Mouse (Mus musculus): ENCODE data around the gene Ifna15. TPM values are rescaled to one million over a fixed set of nuclear protein-coding genes. Genes with fewer than 3 reads are reported as not detected.
"Not testable (repeated sequence)": the region's sequence is repeated elsewhere in the genome, so short reads cannot be mapped to it uniquely, and the experiment has no call there.

The Ifna15 gene
- total RNA-seq (2014; fragmentation: Nextera tagmentation), result not detected in 2 replicates
- total RNA-seq (2017), result not detected in 2 replicates
- polyA plus RNA-seq (2012), result not detected in 2 replicates

- not testable (repeated sequence) for ATAC-seq (ENCODE audit: extremely low read depth, insufficient number of reproducible peaks, low FRiP score, poor library complexity, severe bottlenecking); H3K36me3 ChIP-seq (replicated peaks)
These were observed at the start of gene Ifna15 for GRCm38 (mm10) chr4:88558145-88558544. Gene Ifna15, minus strand, starts transcription at chr4:88558245.

GRCm38 (mm10) chr4:88603276-88603675 is 45.2 kb upstream of the Ifna15 start, which contains the start of gene Ifna12:
Gene Ifna12, minus strand, starts transcription at chr4:88603376.
- DNase-seq (ENCODE audit: low spot score), result no peak
- no peak for TF ChIP-seq POLR2AphosphoS5 (IDR thresholded peaks at IDR 0.05; ENCODE audit: insufficient replicate concordance, low read depth, low read length)
- ATAC-seq (ENCODE audit: extremely low read depth, insufficient number of reproducible peaks, low FRiP score, poor library complexity, severe bottlenecking), result no peak
- no peaks in the 10 kb centered on the region for H3K4me1 ChIP-seq (ENCODE audit: insufficient read depth, low read depth, low read length)
- H3K4me3 ChIP-seq (ENCODE audit: low read depth, low read length), result no peak within 1 kb of the TSS
- no peaks in the 10 kb centered on the region for H3K9me3 ChIP-seq (replicated peaks)
- no peaks in the 10 kb centered on the region for H3K36me3 ChIP-seq (replicated peaks)
- H3K27me3 ChIP-seq (ENCODE audit: insufficient read depth, low read length), result no peaks in the 10 kb centered on the region

More at GRCm38 (mm10) chr4:88558145-88558544, at the start of gene Ifna15:
- H3K27me3 ChIP-seq (ENCODE audit: insufficient read depth, low read length); H3K4me3 ChIP-seq (ENCODE audit: low read depth, low read length); DNase-seq (ENCODE audit: low spot score); H3K4me1 ChIP-seq (ENCODE audit: insufficient read depth, low read depth, low read length); H3K9me3 ChIP-seq (replicated peaks): not testable (repeated sequence)

- Histone ChIP-seq H3K9me3 (replicated peaks) (no peaks in the 10 kb centered on the region), H3K27me3 (ENCODE audit: insufficient read depth, low read length) (no peaks in the 10 kb centered on the region), H3K36me3 (replicated peaks) (no peaks in the 10 kb centered on the region), H3K4me3 (ENCODE audit: low read depth, low read length) (no peak within 1 kb of the TSS), H3K4me1 (ENCODE audit: insufficient read depth, low read depth, low read length) (no peaks in the 10 kb centered on the region)
- DNase-seq (ENCODE audit: low spot score), result no peak
- TF ChIP-seq TAL1 (conservative IDR thresholded peaks at IDR 0.05; ENCODE audit: low read depth, low read length) (no peak), CTCF (IDR thresholded peaks at IDR 0.05; ENCODE audit: low read depth, low read length) (no peak), GATA1 (IDR thresholded peaks at IDR 0.05; ENCODE audit: borderline replicate concordance, low read length) (no peak), GATA2 (IDR thresholded peaks at IDR 0.05; ENCODE audit: borderline replicate concordance, low read depth, low read length) (no peak)
- no peak for ATAC-seq (ENCODE audit: extremely low read depth, insufficient number of reproducible peaks, low FRiP score, poor library complexity, severe bottlenecking)
These were observed 34.2 kb upstream of the Ifna15 start, which contains the start of gene Ifna9 for GRCm38 (mm10) chr4:88592285-88592684. Gene Ifna9, minus strand, starts transcription at chr4:88592385.

GRCm38 (mm10) chr4:88571698-88572097 is 13.7 kb upstream of the Ifna15 start, which contains the start of gene Ifna14:
Gene Ifna14, minus strand, starts transcription at chr4:88571798.
- Histone ChIP-seq H3K4me1 (ENCODE audit: insufficient read depth, low read depth, low read length) (no peaks in the 10 kb centered on the region), H3K4me3 (ENCODE audit: low read depth, low read length) (no peak within 1 kb of the TSS), H3K27me3 (ENCODE audit: insufficient read depth, low read length) (peaks cover 8% of the 10 kb centered on the region; the same call in 1 of the 2 replicates), H3K9me3 (replicated peaks) (no peaks in the 10 kb centered on the region), H3K36me3 (replicated peaks) (no peaks in the 10 kb centered on the region)
- no peak for ATAC-seq (ENCODE audit: extremely low read depth, insufficient number of reproducible peaks, low FRiP score, poor library complexity, severe bottlenecking)
- no peak for DNase-seq (ENCODE audit: low spot score)
- TF ChIP-seq POLR2AphosphoS5 (IDR thresholded peaks at IDR 0.05; ENCODE audit: insufficient replicate concordance, low read depth, low read length) (no peak), GATA2 (IDR thresholded peaks at IDR 0.05; ENCODE audit: borderline replicate concordance, low read depth, low read length) (no peak), TAL1 (conservative IDR thresholded peaks at IDR 0.05; ENCODE audit: low read depth, low read length) (no peak), CTCF (IDR thresholded peaks at IDR 0.05; ENCODE audit: low read depth, low read length) (no peak), GATA1 (IDR thresholded peaks at IDR 0.05; ENCODE audit: borderline replicate concordance, low read length) (no peak)

GRCm38 (mm10) chr4:88561791-88562190 is 3.7 kb upstream of the Ifna15 start:
- H3K9me3 ChIP-seq (replicated peaks), result no peaks in the 10 kb centered on the region
- no peaks in the 10 kb centered on the region for H3K36me3 ChIP-seq (replicated peaks)
- DNase-seq (ENCODE audit: low spot score) (no peak), ATAC-seq (ENCODE audit: extremely low read depth, insufficient number of reproducible peaks, low FRiP score, poor library complexity, severe bottlenecking) (no peak)
- H3K4me1 ChIP-seq (ENCODE audit: insufficient read depth, low read depth, low read length), result no peaks in the 10 kb centered on the region
- H3K4me3 ChIP-seq (ENCODE audit: low read depth, low read length), result no peak overlapping the region
- TF ChIP-seq POLR2AphosphoS5 (IDR thresholded peaks at IDR 0.05; ENCODE audit: insufficient replicate concordance, low read depth, low read length) (no peak), GATA2 (IDR thresholded peaks at IDR 0.05; ENCODE audit: borderline replicate concordance, low read depth, low read length) (no peak), TAL1 (conservative IDR thresholded peaks at IDR 0.05; ENCODE audit: low read depth, low read length) (no peak), CTCF (IDR thresholded peaks at IDR 0.05; ENCODE audit: low read depth, low read length) (no peak), GATA1 (IDR thresholded peaks at IDR 0.05; ENCODE audit: borderline replicate concordance, low read length) (no peak)
- H3K27me3 ChIP-seq (ENCODE audit: insufficient read depth, low read length), result peaks cover 6% of the 10 kb centered on the region; the same call in 1 of the 2 replicates

GRCm38 (mm10) chr4:88550161-88550945 is 7.7 kb downstream of the Ifna15 start:
- ATAC-seq (ENCODE audit: extremely low read depth, insufficient number of reproducible peaks, low FRiP score, poor library complexity, severe bottlenecking) (peak; percentile 87), DNase-seq (ENCODE audit: low spot score) (peak; percentile 22)
- H3K27me3 ChIP-seq (ENCODE audit: insufficient read depth, low read length), result no peaks in the 10 kb centered on the region; the same call in 1 of the 2 replicates
- H3K36me3 ChIP-seq (replicated peaks), result no peaks in the 10 kb centered on the region
- peaks cover 6% of the 10 kb centered on the region; the same call in 1 of the 2 replicates for H3K4me1 ChIP-seq (ENCODE audit: insufficient read depth, low read depth, low read length)
- TF ChIP-seq CTCF (IDR thresholded peaks at IDR 0.05; ENCODE audit: low read depth, low read length), result peak; percentile 40; the same call in 1 of the 2 replicates
- TF ChIP-seq GATA2 (IDR thresholded peaks at IDR 0.05; ENCODE audit: borderline replicate concordance, low read depth, low read length), result no peak
- H3K9me3 ChIP-seq (replicated peaks), result no peaks in the 10 kb centered on the region
- peak overlapping the region; percentile 47; the same call in 1 of the 2 replicates for H3K4me3 ChIP-seq (ENCODE audit: low read depth, low read length)

Measured in G1E (cell line).